Mouse (Mus musculus) adipocyte (in vitro differentiated cells): ENCODE data around the gene Gm10837.

ENCODE experiments used
- DNase-seq: peaks from one replicate; pipeline ENCODE4 v3.0.0-alpha.2; 2016; ENCODE audit warnings: low spot score

Gene Gm10837

GRCm38 (mm10) chr14:122464763-122465741 is 25.3 kb upstream of the Gm10837 start, which contains the start of gene Zic5:
Gene Zic5 (minus strand): TSS chr14:122465677.
- no peak for DNase-seq

GRCm38 (mm10) chr14:122465931-122466490 is 24.4 kb upstream of the Gm10837 start:
- DNase-seq: no peak

- no peak for DNase-seq
These were observed 23.5 kb upstream of the Gm10837 start for GRCm38 (mm10) chr14:122466756-122467362.

GRCm38 (mm10) chr14:122467926-122468841 is 22.2 kb upstream of the Gm10837 start:
- DNase-seq: no peak

GRCm38 (mm10) chr14:122468971-122469755 is 21.2 kb upstream of the Gm10837 start:
- no peak for DNase-seq

GRCm38 (mm10) chr14:122471449-122472085 is 18.8 kb upstream of the Gm10837 start:
- no peak for DNase-seq

- DNase-seq: no peak
These were observed 18.2 kb upstream of the Gm10837 start for GRCm38 (mm10) chr14:122472161-122472560.

- DNase-seq: no peak
These were observed 17.7 kb upstream of the Gm10837 start for GRCm38 (mm10) chr14:122472647-122473046.

- no peak for DNase-seq
These were observed 17.1 kb upstream of the Gm10837 start for GRCm38 (mm10) chr14:122473211-122473751.

- no peak for DNase-seq
These were observed 16.1 kb upstream of the Gm10837 start for GRCm38 (mm10) chr14:122474041-122474890.

- DNase-seq: no peak
These were observed 15.4 kb upstream of the Gm10837 start, which contains the start of gene Zic2 for GRCm38 (mm10) chr14:122474891-122475556. Gene Zic2 (plus strand): TSS chr14:122475435.

- DNase-seq: no peak
These were observed 14.8 kb upstream of the Gm10837 start for GRCm38 (mm10) chr14:122475557-122476040.

GRCm38 (mm10) chr14:122476041-122476821 is 14.2 kb upstream of the Gm10837 start:
- no peak for DNase-seq

- no peak for DNase-seq
These were observed 13.6 kb upstream of the Gm10837 start for GRCm38 (mm10) chr14:122476822-122477215.

GRCm38 (mm10) chr14:122477261-122477671 is 13.1 kb upstream of the Gm10837 start:
- DNase-seq: no peak

GRCm38 (mm10) chr14:122477971-122478573 is 12.3 kb upstream of the Gm10837 start:
- no peak for DNase-seq

- no peak for DNase-seq
These were observed 11.8 kb upstream of the Gm10837 start for GRCm38 (mm10) chr14:122478574-122479011.
